Mouse (Mus musculus) gastrocnemius, adult 2 months (tissue): Measurements from ENCODE around the gene Dnajc5. TPM values are rescaled to one million over a fixed set of nuclear protein-coding genes. Genes with fewer than 3 reads are reported as not detected.
"Not testable (repeated sequence)": the region's sequence is repeated elsewhere in the genome, so short reads cannot be mapped to it uniquely, and the experiment has no call there.

ENCODE experiments used
- DNase-seq: peaks from one replicate; pipeline ENCODE4 v3.0.0; 2022
- H3K27ac ChIP-seq: fragments of 200-600 bp; 2 replicates; pipeline ENCODE4 v1.8.1; 2022; ENCODE audit warnings: mild to moderate bottlenecking
- H3K4me3 ChIP-seq: fragments of 200-600 bp; 2 replicates; pipeline ENCODE4 v1.8.1; 2022; ENCODE audit warnings: mild to moderate bottlenecking, moderate library complexity
- CTCF ChIP-seq: fragments of 200-600 bp; IDR thresholded peaks from 2 replicates; pipeline ENCODE4 v1.8.1; 2022; ENCODE audit warnings: antibody characterized with exemption, mild to moderate bottlenecking, moderate library complexity
- intact Hi-C: fragments of 180-260 bp; cut with DNase I; formaldehyde crosslinking; loops from one replicate; pipeline ENCODE4 v1.15.1; 2025
- total RNA-seq, 2 experiments: library from RNA; stranded (reverse); gene quantifications; 2 replicates each; pipeline ENCODE4 v1.2.3; 2021

The Dnajc5 gene
- total RNA-seq, 2 experiments from 2014 or later, result 43.7 to 46.6 TPM

DNA sequence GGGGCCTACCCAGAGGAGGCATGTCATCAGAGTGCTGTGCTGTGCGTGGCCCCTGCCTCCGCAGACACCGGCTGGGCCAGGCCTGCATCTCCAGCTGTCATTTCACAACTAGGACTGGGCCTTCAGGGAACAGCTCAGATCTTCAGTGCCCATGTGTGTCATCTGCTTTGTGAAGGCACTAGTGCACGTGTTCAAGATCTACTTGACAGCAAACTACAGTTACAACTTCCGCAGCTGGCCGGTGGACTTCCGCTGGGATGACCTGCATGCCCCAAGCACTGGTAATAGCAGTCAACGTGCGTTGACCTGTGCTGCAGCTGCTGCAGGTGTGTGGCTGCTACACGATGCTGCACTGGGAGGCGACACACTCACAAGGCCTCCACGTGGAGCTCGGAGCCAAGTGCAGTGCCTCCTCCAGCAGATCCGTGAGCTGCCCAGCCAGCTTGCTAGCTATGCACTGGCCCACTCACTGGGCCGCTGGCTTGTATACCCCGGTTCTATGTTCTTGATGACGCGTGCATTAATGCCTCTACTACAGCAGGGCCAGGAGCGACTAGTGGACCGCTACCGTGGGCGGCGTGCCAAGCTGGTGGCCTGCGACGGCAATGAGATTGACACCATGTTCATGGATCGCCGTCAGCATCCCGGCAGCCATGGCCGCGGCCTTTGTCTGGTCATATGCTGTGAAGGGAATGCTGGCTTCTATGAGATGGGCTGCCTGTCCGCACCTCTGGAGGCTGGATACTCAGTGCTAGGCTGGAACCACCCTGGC lies 26.9 kb upstream of the Dnajc5 start, which contains the start of gene Abhd16b:
Abhd16b (plus strand) TSS at position 51 of the 772 bp plus-strand sequence.
- no peak for TF ChIP-seq CTCF
- DNase-seq, result peak; percentile 26
- Histone ChIP-seq H3K27ac (no peak within 1 kb of the TSS), H3K4me3 (no peak within 1 kb of the TSS)
- intact Hi-C loops, result no loop called here

DNA sequence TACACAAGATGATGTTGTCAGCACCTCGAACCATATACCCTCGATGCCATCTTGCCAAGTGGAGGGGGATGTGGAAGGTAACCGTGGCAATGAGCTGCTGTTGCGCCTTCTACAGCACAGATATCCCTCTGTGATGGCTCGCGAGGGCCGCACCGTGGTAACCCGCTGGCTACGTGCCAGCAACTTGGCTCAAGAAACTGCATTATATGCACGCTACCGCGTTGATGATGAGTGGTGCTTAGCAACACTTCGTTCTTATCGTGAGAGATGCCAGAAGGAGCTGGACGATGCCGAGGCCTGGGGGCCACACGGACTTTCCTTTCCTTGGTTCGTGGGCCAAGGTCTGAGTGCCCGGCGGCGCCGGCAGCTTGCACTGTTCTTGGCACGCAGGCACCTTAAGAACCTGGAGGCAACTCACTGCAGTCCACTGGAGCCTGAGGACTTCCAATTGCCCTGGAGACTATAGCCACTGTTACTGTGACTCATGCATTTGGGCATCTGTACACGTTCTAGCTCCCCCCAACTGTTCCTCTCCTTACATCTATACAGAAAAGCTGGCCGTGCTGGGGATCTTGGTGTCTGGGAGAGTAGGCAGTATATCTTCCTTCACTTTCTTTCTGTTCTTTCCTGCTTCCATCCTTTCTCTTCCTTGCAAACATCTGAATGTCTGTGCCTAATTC lies 25.9 kb upstream of the Dnajc5 start:
- no peak for TF ChIP-seq CTCF
- H3K27ac ChIP-seq, result no peak overlapping the region
- no peak overlapping the region for H3K4me3 ChIP-seq
- no peak for DNase-seq
- intact Hi-C loops, result loop anchor here (2.0 kb wide), 2 partner anchors 32 to 102 kb away; no protein-coding TSS in a partner anchor

DNA sequence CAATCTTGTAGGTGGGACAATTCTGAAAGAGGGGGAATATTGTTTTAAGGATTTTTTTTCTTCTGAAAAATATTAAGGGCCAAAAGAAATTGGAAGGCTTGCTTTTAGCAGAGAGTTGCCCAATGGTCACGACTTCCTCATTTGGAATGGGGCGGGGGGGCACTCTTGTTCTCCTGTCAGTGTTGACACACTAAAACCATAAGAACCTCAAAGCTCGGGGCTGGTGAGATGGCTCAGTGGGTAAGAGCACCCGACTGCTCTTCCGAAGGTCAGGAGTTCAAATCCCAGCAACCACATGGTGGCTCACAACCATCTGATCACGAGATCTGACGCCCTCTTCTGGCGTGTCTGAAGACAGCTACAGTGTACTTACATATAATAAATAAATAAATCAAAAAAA lies 24.4 kb upstream of the Dnajc5 start:
- H3K4me3 ChIP-seq, result not testable (repeated sequence)
- intact Hi-C loops, result loop anchor here (2.0 kb wide), 2 partner anchors 33 to 103 kb away; no protein-coding TSS in a partner anchor
- peak overlapping the region; percentile 98 for H3K27ac ChIP-seq

DNA sequence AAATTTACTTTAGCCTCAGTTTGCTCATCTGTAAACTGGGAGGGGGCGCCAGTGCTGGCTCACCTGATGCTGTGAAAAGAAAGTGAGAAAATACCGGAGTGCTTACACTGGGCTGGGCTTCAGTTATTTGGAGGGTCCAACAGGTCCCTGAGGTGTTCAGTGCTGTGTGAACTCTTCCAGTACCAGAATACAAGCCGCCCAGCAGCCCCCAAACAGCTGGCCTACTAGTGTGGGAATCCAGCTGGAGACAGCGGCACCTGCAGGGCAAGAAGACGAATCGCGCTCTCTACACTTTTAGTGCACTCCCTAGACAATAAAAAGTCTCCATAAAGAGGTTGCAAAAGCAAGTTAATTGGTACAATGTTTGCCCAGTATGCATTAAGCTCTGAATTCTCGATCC lies 24.0 kb upstream of the Dnajc5 start:
- H3K4me3 ChIP-seq, result peak overlapping the region; percentile 93
- DNase-seq, result peak; percentile 72
- peak overlapping the region; percentile 98 for H3K27ac ChIP-seq
- intact Hi-C loops, result no loop called here
- TF ChIP-seq CTCF, result peak; percentile 74

More for the DNA sequence above, 24.4 kb upstream of the Dnajc5 start:
- DNase-seq, result not testable (repeated sequence)

DNA sequence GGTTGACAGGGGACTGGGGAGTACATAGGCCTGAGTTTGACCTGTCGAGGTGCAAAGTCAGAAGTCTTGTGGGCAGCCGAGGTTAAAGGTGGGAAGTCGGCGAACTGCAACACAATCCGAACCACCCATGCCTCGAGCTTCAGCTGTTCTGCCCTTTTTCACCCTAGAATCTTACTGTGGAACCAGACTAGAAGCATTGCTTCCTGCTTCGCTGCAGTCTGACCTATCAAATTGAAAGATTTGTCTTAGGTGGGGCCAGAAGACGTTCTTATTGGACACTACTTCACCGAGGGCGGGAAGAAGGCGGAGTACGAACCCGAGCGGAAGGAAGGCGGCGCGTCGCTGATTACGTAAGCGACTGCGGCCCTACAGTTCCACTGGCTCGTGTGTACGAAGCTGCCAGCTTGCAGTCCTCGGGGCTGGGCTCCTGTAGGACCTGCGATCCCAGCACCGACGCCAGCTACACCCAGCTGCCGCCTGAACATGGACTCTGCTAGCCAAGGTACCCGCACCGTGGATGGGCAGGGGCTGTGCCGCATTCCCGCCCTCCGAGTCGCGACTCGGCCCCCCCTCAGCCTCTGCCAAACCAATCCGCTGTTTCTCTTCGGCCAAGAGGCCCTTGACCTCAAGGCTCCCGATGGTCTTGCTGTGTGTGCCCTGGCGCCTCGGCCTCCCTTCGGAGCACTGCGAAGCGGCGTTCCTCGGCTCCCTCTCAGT lies 23.3 kb upstream of the Dnajc5 start, which contains the start of gene Tpd52l2:
Tpd52l2 (plus strand) TSS at position 312 of the 717 bp plus-strand sequence.
- TF ChIP-seq CTCF, result no peak
- peak within 1 kb of the TSS; percentile 93 for H3K4me3 ChIP-seq
- H3K27ac ChIP-seq, result peak within 1 kb of the TSS; percentile 98
- intact Hi-C loops, result loop anchor here (1.0 kb wide), 1 partner anchor 86 kb away; no protein-coding TSS in a partner anchor
- peak; percentile 95 for DNase-seq

DNA sequence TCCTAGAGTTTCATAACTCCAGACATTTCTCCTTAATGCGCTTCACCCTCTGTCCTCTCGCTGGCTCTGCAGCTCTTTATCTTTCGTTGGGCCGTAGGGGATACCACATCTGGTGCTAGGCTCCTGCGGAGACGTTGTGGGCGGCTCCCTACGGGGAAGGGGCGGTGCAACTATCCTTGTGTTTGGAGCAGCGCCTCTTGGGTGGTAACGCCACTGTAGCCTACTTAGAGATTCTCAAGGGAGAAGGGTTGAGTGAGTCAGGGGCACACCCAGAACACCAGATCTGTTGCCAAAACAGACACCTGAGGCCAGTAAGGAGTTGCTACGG lies 22.8 kb upstream of the Dnajc5 start:
- peak; percentile 77 for DNase-seq
- no peak for TF ChIP-seq CTCF
- intact Hi-C loops, result loop anchor here (1.0 kb wide), 1 partner anchor 86 kb away; no protein-coding TSS in a partner anchor
- Histone ChIP-seq H3K4me3 (peak overlapping the region; percentile 93), H3K27ac (peak overlapping the region; percentile 98)

DNA sequence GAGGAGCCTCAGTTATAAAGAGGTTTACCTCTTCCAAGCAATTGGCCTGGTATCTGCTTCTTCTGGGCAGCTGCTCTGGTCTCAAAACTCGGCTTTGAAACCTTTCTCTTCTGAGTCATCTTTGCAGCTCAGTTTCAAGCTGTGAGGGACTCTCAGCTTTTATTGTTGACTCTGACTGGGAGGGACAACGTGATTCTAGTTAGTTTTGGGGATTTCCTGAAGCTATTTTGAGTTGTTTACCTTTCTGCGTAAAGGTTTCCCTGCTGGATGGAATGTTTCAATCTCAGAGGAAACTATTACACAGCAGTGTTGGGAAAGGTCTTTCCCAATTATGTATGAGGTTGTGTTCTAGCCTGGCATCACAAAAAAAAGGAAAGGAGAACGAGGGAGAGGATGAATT lies 21.6 kb upstream of the Dnajc5 start:
- Histone ChIP-seq H3K4me3 (peak overlapping the region; percentile 93), H3K27ac (peak overlapping the region; percentile 51)
- intact Hi-C loops, result no loop called here
- no peak for TF ChIP-seq CTCF
- no peak for DNase-seq

DNA sequence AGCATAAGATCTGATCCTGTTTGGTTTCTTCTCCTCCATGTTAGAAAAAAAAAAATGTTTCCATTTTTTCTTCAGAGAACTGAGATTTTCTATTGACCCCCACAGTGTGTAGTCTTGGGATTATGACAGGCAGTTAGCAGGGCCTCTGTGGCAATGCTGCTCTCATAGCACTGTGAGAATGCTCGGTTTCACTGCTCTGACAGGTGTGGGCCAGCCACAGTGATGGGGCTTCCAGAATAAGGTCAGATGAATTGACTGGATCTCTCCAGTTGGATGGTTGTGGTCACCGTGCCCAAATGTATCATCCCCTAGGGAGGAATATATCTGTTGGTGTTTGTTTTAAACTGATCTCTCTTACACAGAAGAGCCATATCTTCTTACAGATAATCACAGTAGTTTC lies 11.1 kb upstream of the Dnajc5 start:
- Histone ChIP-seq H3K27ac (no peak overlapping the region), H3K4me3 (no peak overlapping the region)
- intact Hi-C loops, result no loop called here
- no peak for TF ChIP-seq CTCF
- DNase-seq, result no peak

DNA sequence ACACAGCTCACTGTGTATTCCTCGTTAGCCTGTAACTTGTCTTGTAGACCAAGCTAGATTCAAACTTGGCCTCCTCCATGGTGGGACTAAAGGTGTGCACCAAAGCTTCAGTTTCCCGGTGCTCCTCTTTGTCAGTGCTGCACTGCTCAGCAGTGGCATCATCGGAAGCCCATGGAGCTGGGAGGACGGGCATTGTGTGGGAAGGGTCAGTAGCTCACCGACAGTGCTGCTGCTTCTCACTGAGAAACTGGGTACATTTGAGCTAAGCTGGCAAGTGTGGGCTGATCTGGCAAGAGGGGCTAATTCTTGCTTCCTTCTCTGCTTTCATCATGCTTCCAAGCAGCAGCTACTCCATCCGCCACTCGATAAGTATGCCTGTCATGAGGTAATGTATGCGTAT lies 9.1 kb upstream of the Dnajc5 start:
- no peak overlapping the region for H3K27ac ChIP-seq
- DNase-seq, result no peak
- intact Hi-C loops, result no loop called here
- TF ChIP-seq CTCF, result no peak
- no peak overlapping the region for H3K4me3 ChIP-seq

DNA sequence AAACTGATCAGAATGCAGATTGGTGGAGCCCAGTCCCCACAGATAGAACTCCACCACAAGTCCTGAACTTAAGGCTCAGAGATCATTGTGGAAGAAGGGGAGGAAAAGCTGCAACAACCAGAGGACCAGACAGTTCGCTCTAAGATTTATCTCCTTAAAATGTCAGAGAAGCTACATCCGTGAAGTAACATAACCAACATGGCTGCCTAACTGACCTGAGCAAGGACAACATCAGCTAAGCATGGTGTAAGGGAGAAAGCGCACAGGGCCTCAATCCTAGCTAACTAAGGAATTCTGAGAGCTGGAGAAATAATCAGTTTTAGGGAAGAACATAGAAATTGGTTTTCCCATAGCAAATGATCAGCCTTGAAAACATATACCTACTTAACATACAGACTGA lies 1.1 kb upstream of the Dnajc5 start:
- intact Hi-C loops, result no loop called here
- no peak for DNase-seq
- Histone ChIP-seq H3K4me3 (peak overlapping the region; percentile 100), H3K27ac (peak overlapping the region; percentile 99)
- no peak for TF ChIP-seq CTCF

DNA sequence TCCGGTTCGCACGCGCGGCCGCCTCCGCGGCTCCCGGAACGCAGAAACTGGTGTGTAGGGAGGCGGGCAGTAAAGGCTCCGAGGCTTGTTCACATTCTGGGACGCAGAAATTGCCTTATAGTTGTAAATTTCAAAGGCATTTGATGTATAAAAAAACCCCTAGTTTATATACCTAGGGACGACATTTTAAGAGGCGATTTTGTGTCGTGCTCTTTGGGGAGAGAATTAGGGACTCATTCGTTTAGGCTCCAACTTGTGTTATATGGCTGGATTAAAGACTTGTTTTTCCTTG lies 597 bp downstream of the Dnajc5 start:
- peak overlapping the region; percentile 100 for H3K4me3 ChIP-seq

DNA sequence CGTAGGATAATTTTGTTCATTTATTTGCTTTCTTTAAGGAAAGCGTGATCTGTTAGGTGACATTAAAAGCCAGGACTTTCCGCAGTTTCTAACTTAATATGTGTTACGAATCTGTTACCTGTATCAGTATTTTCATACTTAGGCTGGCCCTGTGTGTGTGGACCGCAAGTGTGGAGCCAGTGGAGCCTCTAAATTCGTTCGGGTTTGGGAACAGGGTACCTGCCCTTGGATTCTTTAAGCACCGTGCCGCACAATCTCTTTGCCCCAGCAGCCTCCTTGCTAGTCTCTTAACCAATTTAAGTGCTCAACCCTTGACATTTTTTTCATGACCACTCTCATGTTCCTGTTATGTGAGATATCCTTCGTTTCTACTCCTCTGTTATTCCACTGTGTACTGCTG lies 1.2 kb downstream of the Dnajc5 start:
- peak overlapping the region; percentile 100 for H3K4me3 ChIP-seq
- intact Hi-C loops, result no loop called here
- DNase-seq, result no peak
- TF ChIP-seq CTCF, result no peak
- H3K27ac ChIP-seq, result peak overlapping the region; percentile 99

More for the DNA sequence above, 597 bp downstream of the Dnajc5 start:
- no peak for TF ChIP-seq CTCF
- H3K27ac ChIP-seq, result peak overlapping the region; percentile 99
- DNase-seq, result no peak
- intact Hi-C loops, result no loop called here

DNA sequence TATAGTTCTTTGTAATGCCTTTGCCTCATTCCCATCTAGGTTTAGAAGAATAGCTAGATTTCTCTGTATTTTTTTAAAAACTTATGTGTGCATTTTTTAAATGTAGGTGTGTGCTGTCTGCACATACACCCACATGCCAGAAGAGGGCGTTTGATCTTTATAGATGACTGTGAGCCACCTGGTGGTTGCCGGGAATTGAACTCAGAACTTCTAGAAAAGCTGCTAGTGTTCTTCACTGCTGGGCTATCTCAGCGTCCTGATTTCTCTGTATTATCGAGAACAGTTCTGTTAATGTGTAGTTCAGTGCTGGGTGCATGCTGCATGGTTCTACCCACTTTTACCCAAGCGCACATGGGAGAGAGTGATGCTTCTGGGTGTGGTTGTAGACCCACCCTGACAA lies 2.5 kb downstream of the Dnajc5 start:
- Histone ChIP-seq H3K27ac (no peak overlapping the region; the same call in 1 of the 2 replicates), H3K4me3 (no peak overlapping the region)
- intact Hi-C loops, result loop anchor here (2.0 kb wide), 2 partner anchors 46 to 56 kb away; no protein-coding TSS in a partner anchor
- DNase-seq, result peak; percentile 30
- peak; percentile 81 for TF ChIP-seq CTCF
